Mouse (Mus musculus) liver, embryonic 14.5 days (tissue): ENCODE data around the gene Lrrc2. TPM values are rescaled to one million over a fixed set of nuclear protein-coding genes. Genes with fewer than 3 reads are reported as not detected.

ENCODE experiments used
- ATAC-seq: fragments of 200-750 bp; cut with Nextera tagmentation; 2 replicates; pipeline ENCODE4 v1.8.0; 2017; ENCODE audit warnings: moderate number of reproducible peaks, mild to moderate bottlenecking, moderate library complexity; ENCODE audit not compliant: insufficient read depth
- DNase-seq, 3 experiments: peaks; one replicate each; pipeline ENCODE4 v3.0.0-alpha.2; 2012 to 2013; ENCODE audit warnings: low read depth in 3 of 3, low spot score in 3 of 3
- H3K27ac ChIP-seq: fragments of 300-500 bp; sonication (generic); 2 replicates; pipeline ENCODE4 v1.5.1; 2014; ENCODE audit warnings: moderate library complexity, mild to moderate bottlenecking, control low read depth, inconsistent platforms
- H3K27me3 ChIP-seq: fragments of 300-500 bp; sonication (generic); 2 replicates; pipeline ENCODE4 v1.6.1; 2014; ENCODE audit warnings: mild to moderate bottlenecking, low read length, moderate library complexity; ENCODE audit not compliant: control insufficient read depth, insufficient read depth
- H3K36me3 ChIP-seq: fragments of 300-500 bp; sonication (generic); replicated peaks from 2 replicates; pipeline ENCODE4 v1.6.1; 2014; ENCODE audit warnings: low read depth; ENCODE audit not compliant: control insufficient read depth, insufficient read depth
- H3K4me1 ChIP-seq, 2 experiments: fragments of 200-500 bp in 1 of 2; fragments of 300-500 bp in 1 of 2; sonication (generic) in 1 of 2; replicated peaks; 2 replicates each; pipeline ENCODE4 v1.6.1; 2012 to 2014; ENCODE audit warnings: antibody characterized with exemption in 1 of 2, inconsistent platforms in 1 of 2, low read length in 1 of 2; ENCODE audit not compliant: control insufficient read depth in 2 of 2, insufficient read depth in 2 of 2
- H3K4me2 ChIP-seq: fragments of 300-500 bp; sonication (generic); 2 replicates; pipeline ENCODE4 v1.6.1; 2014; ENCODE audit warnings: low read depth, mild to moderate bottlenecking, control low read depth, moderate library complexity
- H3K4me3 ChIP-seq, 2 experiments: fragments of 200-500 bp in 1 of 2; fragments of 300-500 bp in 1 of 2; sonication (generic) in 1 of 2; 2 replicates each; pipeline ENCODE4 v1.5.1; 2012 to 2014; ENCODE audit warnings: low read depth in 2 of 2, low read length in 2 of 2, mild to moderate bottlenecking in 2 of 2, control low read depth in 1 of 2, inconsistent platforms in 1 of 2, moderate library complexity in 1 of 2; ENCODE audit not compliant: insufficient read depth in 1 of 2
- H3K9ac ChIP-seq: fragments of 300-500 bp; sonication (generic); replicated peaks from 2 replicates; pipeline ENCODE4 v1.6.1; 2014; ENCODE audit warnings: mild to moderate bottlenecking, control low read depth, moderate library complexity
- H3K9me3 ChIP-seq: fragments of 300-500 bp; sonication (generic); 2 replicates; pipeline ENCODE4 v1.6.1; 2016; ENCODE audit warnings: low read length, mixed read lengths; ENCODE audit not compliant: control insufficient read depth
- CTCF ChIP-seq: IDR thresholded peaks from 2 replicates; pipeline ENCODE4 v1.5.1; 2016; ENCODE audit warnings: antibody characterized with exemption, low read depth, control low read depth
- EP300 ChIP-seq: IDR thresholded peaks from 2 replicates; pipeline ENCODE4 v1.6.1; 2016; ENCODE audit warnings: antibody characterized with exemption, low read depth
- WGBS: fragments of 180-500 bp; shearing (Covaris S2); extraction: QIAGEN DNeasy Blood & Tissue Kit; methylation state at CpG from one replicate; pipeline ENCODE4 v1.1.7; 2014; ENCODE audit not compliant: insufficient replicate concordance; 5-methylcytosine and 5-hydroxymethylcytosine counted together
- polyA plus RNA-seq, 2 experiments: library from polyadenylated mRNA; depleted of rRNA in 1 of 2; stranded (reverse) in 1 of 2; unstranded in 1 of 2; fragments of >200 nt; fragmentation: Nextera tagmentation in 1 of 2; extraction: Ambion mirVana in 1 of 2; gene quantifications; 2 replicates each; pipeline versions ENCODE4 v1.2.1 to v1.2.3; 2012 to 2014

Gene Lrrc2
- polyA plus RNA-seq, 2 experiments = 0.09 to 0.29 TPM

- Histone ChIP-seq H3K27me3 (peaks cover 25% of the 10 kb centered on the region), H3K27ac (no peak overlapping the region), H3K36me3 (no peaks in the 10 kb centered on the region), H3K9ac (no peak overlapping the region), H3K4me1 (peaks cover 0 to 8% of the 10 kb centered on the region in 2 experiments; a peak in 2 of 4 replicates), H3K4me2 (no peak overlapping the region), H3K4me3 (no peak overlapping the region), H3K9me3 (no peaks in the 10 kb centered on the region)
- 32% methylated on average over 13 of the region's 13 CpGs for WGBS
- ATAC-seq (no peak), DNase-seq (no peak)
- TF ChIP-seq EP300 (no peak), CTCF (peak; percentile 41)
Observed at GRCm38 (mm10) chr9:110944265-110944664, 7.1 kb upstream of the Lrrc2 start.

- Histone ChIP-seq H3K36me3 (no peaks in the 10 kb centered on the region), H3K27me3 (peaks cover 25% of the 10 kb centered on the region), H3K9me3 (no peaks in the 10 kb centered on the region), H3K9ac (no peak overlapping the region), H3K4me1 (peaks cover 0 to 8% of the 10 kb centered on the region in 2 experiments; a peak in 2 of 4 replicates), H3K4me2 (no peak overlapping the region), H3K27ac (no peak overlapping the region), H3K4me3 (no peak overlapping the region)
- 20% methylated on average over 18 of the region's 18 CpGs for WGBS
- DNase-seq (no peak), ATAC-seq (no peak)
- TF ChIP-seq CTCF (no peak), EP300 (no peak)
Observed at GRCm38 (mm10) chr9:110945343-110945742, 6.0 kb upstream of the Lrrc2 start.

- H3K36me3 ChIP-seq = no peaks in the 10 kb centered on the region
- no peaks in the 10 kb centered on the region for H3K9me3 ChIP-seq
- TF ChIP-seq CTCF (no peak), EP300 (no peak)
- H3K27ac ChIP-seq = no peak within 1 kb of the TSS
- DNase-seq = no peak
- no peak within 1 kb of the TSS for H3K4me2 ChIP-seq
- no peak within 1 kb of the TSS for H3K4me3 ChIP-seq
- WGBS = 11% methylated on average over 11 of the region's 11 CpGs
- peaks cover 25% of the 10 kb centered on the region for H3K27me3 ChIP-seq
- ATAC-seq = no peak
- H3K4me1 ChIP-seq = peaks cover 0 to 8% of the 10 kb centered on the region in 2 experiments; a peak in 2 of 4 replicates
- H3K9ac ChIP-seq = no peak within 1 kb of the TSS
Observed at GRCm38 (mm10) chr9:110945926-110946325, 5.4 kb upstream of the Lrrc2 start, which contains the start of gene Tdgf1. Gene Tdgf1 (minus strand): TSS chr9:110946158.

- DNase-seq (no peak), ATAC-seq (no peak)
- Histone ChIP-seq H3K27me3 (peaks cover 25% of the 10 kb centered on the region), H3K9ac (no peak overlapping the region), H3K36me3 (no peaks in the 10 kb centered on the region), H3K4me1 (peaks cover 0 to 8% of the 10 kb centered on the region in 2 experiments; a peak in 2 of 4 replicates), H3K9me3 (no peaks in the 10 kb centered on the region), H3K4me2 (no peak overlapping the region), H3K27ac (no peak overlapping the region), H3K4me3 (no peak overlapping the region)
- TF ChIP-seq EP300 (no peak), CTCF (no peak)
- 18% methylated on average over 20 of the region's 20 CpGs for WGBS
Observed at GRCm38 (mm10) chr9:110946548-110947044, 4.7 kb upstream of the Lrrc2 start.

- DNase-seq (no peak), ATAC-seq (no peak)
- WGBS = 17% methylated on average over 6 of the region's 6 CpGs
- peaks cover 25% of the 10 kb centered on the region for H3K27me3 ChIP-seq
- H3K4me1 ChIP-seq = peaks cover 0 to 13% of the 10 kb centered on the region in 2 experiments; a peak in 2 of 4 replicates
- no peak overlapping the region for H3K4me2 ChIP-seq
- no peak overlapping the region for H3K27ac ChIP-seq
- H3K4me3 ChIP-seq = no peak overlapping the region
- H3K9ac ChIP-seq = no peak overlapping the region
- no peaks in the 10 kb centered on the region for H3K9me3 ChIP-seq
- TF ChIP-seq EP300 (no peak), CTCF (no peak)
- H3K36me3 ChIP-seq = no peaks in the 10 kb centered on the region
Observed at GRCm38 (mm10) chr9:110947261-110947661, 4.1 kb upstream of the Lrrc2 start.
